Mouse (Mus musculus): ENCODE measurements around the gene Slamf8. TPM values are rescaled to one million over a fixed set of nuclear protein-coding genes. Genes with fewer than 3 reads are reported as not detected.

The Slamf8 gene
- polyA plus RNA-seq, 1 experiment from 2014 or later, result 0.27 TPM

DNA sequence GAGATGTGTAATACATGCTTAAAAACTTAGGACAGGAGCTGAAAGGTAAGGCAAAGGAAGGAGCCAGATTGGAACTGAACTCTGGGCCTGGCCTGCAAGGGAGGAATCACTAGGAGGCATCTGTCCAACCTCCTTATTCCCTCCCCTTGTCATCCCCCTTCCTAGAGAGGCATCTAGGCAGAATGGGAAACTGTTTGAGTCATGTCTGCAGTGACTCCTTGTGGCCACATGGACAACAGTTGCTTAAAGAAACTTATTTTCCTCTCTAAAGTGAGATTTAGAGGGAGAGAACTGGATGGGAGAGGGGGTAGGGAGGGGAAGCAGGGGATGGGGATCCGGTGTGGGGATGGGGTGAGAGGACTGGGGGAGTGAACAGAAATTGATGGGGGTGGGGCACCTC, 22.4 kb upstream of the Slamf8 start:
- Histone ChIP-seq H3K4me1 (replicated peaks; ENCODE audit: control insufficient read depth, insufficient read depth, low read length) (no peaks in the 10 kb centered on the region), H3K9me3 (ENCODE audit: control insufficient read depth) (no peaks in the 10 kb centered on the region), H3K4me3 (ENCODE audit: low read depth, low read length) (no peak overlapping the region), H3K36me3 (ENCODE audit: control insufficient read depth, insufficient read depth) (no peaks in the 10 kb centered on the region), H3K27me3 (replicated peaks; ENCODE audit: control insufficient read depth, insufficient read depth, low read length) (no peaks in the 10 kb centered on the region), H3K27ac (ENCODE audit: low read depth, low read length) (no peak overlapping the region), H3K9ac (ENCODE audit: low read depth, low read length) (no peak overlapping the region), H3K4me2 (replicated peaks; ENCODE audit: low read depth) (no peak overlapping the region)
- 56% methylated on average over 1 of the region's 1 CpGs for WGBS
- peak; percentile 78 for TF ChIP-seq CTCF (IDR thresholded peaks at IDR 0.05; ENCODE audit: low read depth)
- ATAC-seq, result no peak

- WGBS, result 80% methylated on average over 10 of the region's 10 CpGs
Measured at GRCm38 (mm10) chr1:172611304-172611703, 20.9 kb upstream of the Slamf8 start.

DNA sequence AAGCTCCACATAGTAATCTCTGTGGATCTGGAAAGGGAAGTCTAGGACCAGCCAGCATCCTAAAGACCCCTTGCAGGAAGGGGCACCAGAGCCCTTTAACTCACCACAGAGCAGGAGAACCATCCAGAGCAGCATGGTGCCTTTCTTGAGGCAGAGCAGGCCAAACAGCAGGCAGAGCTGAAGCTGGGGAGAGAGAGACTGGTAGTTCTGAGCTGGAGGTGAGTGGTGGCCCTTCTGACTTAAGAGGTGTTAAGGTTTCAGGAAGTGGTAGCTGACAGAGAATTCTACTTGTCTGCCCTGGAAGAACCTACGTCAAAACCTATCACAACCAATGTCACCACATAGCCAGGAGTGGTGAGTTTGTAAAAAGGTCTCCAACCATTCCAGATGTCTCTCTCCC, 12.0 kb upstream of the Slamf8 start, which contains the start of gene Fcrl6:
Gene Fcrl6, minus strand, starts transcription at position 226 of the 400 bp plus-strand sequence.
- no peak for ATAC-seq
- Histone ChIP-seq H3K27ac (ENCODE audit: low read depth, low read length) (no peak within 1 kb of the TSS), H3K27me3 (replicated peaks; ENCODE audit: control insufficient read depth, insufficient read depth, low read length) (no peaks in the 10 kb centered on the region), H3K4me2 (replicated peaks; ENCODE audit: low read depth) (no peak within 1 kb of the TSS), H3K9ac (ENCODE audit: low read depth, low read length) (no peak within 1 kb of the TSS), H3K36me3 (ENCODE audit: control insufficient read depth, insufficient read depth) (no peaks in the 10 kb centered on the region), H3K4me1 (replicated peaks; ENCODE audit: control insufficient read depth, insufficient read depth, low read length) (no peaks in the 10 kb centered on the region), H3K9me3 (ENCODE audit: control insufficient read depth) (no peaks in the 10 kb centered on the region), H3K4me3 (ENCODE audit: low read depth, low read length) (no peak within 1 kb of the TSS)
- no peak for TF ChIP-seq CTCF (IDR thresholded peaks at IDR 0.05; ENCODE audit: low read depth)
- WGBS, result 71% methylated on average over 1 of the region's 1 CpGs

More at GRCm38 (mm10) chr1:172611304-172611703, 20.9 kb upstream of the Slamf8 start:
- TF ChIP-seq CTCF (IDR thresholded peaks at IDR 0.05; ENCODE audit: low read depth), result no peak
- Histone ChIP-seq H3K9ac (ENCODE audit: low read depth, low read length) (no peak overlapping the region), H3K4me3 (ENCODE audit: low read depth, low read length) (no peak overlapping the region), H3K27me3 (replicated peaks; ENCODE audit: control insufficient read depth, insufficient read depth, low read length) (no peaks in the 10 kb centered on the region), H3K4me2 (replicated peaks; ENCODE audit: low read depth) (no peak overlapping the region), H3K4me1 (replicated peaks; ENCODE audit: control insufficient read depth, insufficient read depth, low read length) (no peaks in the 10 kb centered on the region), H3K36me3 (ENCODE audit: control insufficient read depth, insufficient read depth) (no peaks in the 10 kb centered on the region), H3K9me3 (ENCODE audit: control insufficient read depth) (no peaks in the 10 kb centered on the region), H3K27ac (ENCODE audit: low read depth, low read length) (no peak overlapping the region)
- ATAC-seq, result no peak

DNA sequence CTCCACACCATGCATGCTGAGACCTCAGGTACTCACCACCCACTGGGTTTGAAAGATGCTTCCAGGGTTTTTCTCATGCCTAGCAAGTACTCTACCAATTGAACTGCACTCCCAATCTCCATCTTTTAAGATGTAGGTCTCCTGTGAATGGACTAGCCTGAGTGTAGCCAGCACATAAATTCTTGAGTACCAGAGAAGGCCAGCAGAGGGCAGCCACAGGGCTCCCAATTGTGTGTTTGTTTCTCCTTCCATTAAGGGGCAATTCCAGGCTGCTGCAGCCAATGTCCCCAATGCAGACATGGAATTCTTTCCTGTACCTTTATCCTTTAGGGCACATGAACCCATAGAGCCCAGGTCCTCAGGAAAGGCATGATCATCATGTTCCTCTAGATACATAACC, 4.1 kb upstream of the Slamf8 start:
- no peak for ATAC-seq
- H3K9me3 ChIP-seq (ENCODE audit: control insufficient read depth), result no peaks in the 10 kb centered on the region
- H3K36me3 ChIP-seq (ENCODE audit: control insufficient read depth, insufficient read depth), result no peaks in the 10 kb centered on the region
- no peak overlapping the region for H3K4me3 ChIP-seq (ENCODE audit: low read depth, low read length)
- H3K4me2 ChIP-seq (replicated peaks; ENCODE audit: low read depth), result no peak overlapping the region
- H3K9ac ChIP-seq (ENCODE audit: low read depth, low read length), result no peak overlapping the region
- no peak overlapping the region for H3K27ac ChIP-seq (ENCODE audit: low read depth, low read length)
- H3K27me3 ChIP-seq (replicated peaks; ENCODE audit: control insufficient read depth, insufficient read depth, low read length), result no peaks in the 10 kb centered on the region
- no peaks in the 10 kb centered on the region for H3K4me1 ChIP-seq (replicated peaks; ENCODE audit: control insufficient read depth, insufficient read depth, low read length)
- TF ChIP-seq CTCF (IDR thresholded peaks at IDR 0.05; ENCODE audit: low read depth), result peak; percentile 77

- WGBS, result 81% methylated on average over 2 of the region's 2 CpGs
- Histone ChIP-seq H3K4me3 (ENCODE audit: low read depth, low read length) (no peak overlapping the region), H3K4me2 (replicated peaks; ENCODE audit: low read depth) (no peak overlapping the region), H3K27me3 (replicated peaks; ENCODE audit: control insufficient read depth, insufficient read depth, low read length) (no peaks in the 10 kb centered on the region), H3K27ac (ENCODE audit: low read depth, low read length) (no peak overlapping the region), H3K9ac (ENCODE audit: low read depth, low read length) (no peak overlapping the region), H3K9me3 (ENCODE audit: control insufficient read depth) (no peaks in the 10 kb centered on the region), H3K36me3 (ENCODE audit: control insufficient read depth, insufficient read depth) (no peaks in the 10 kb centered on the region), H3K4me1 (replicated peaks; ENCODE audit: control insufficient read depth, insufficient read depth, low read length) (no peaks in the 10 kb centered on the region)
- ATAC-seq, result no peak
- TF ChIP-seq CTCF (IDR thresholded peaks at IDR 0.05; ENCODE audit: low read depth), result no peak
Measured at GRCm38 (mm10) chr1:172593956-172594355, 3.6 kb upstream of the Slamf8 start.

GRCm38 (mm10) chr1:172593321-172593720, 3.0 kb upstream of the Slamf8 start:
- ATAC-seq, result no peak
- H3K4me2 ChIP-seq (replicated peaks; ENCODE audit: low read depth), result no peak overlapping the region
- H3K4me1 ChIP-seq (replicated peaks; ENCODE audit: control insufficient read depth, insufficient read depth, low read length), result no peaks in the 10 kb centered on the region
- H3K27me3 ChIP-seq (replicated peaks; ENCODE audit: control insufficient read depth, insufficient read depth, low read length), result no peaks in the 10 kb centered on the region
- H3K9ac ChIP-seq (ENCODE audit: low read depth, low read length), result no peak overlapping the region
- no peak for TF ChIP-seq CTCF (IDR thresholded peaks at IDR 0.05; ENCODE audit: low read depth)
- 74% methylated on average over 3 of the region's 3 CpGs for WGBS
- H3K9me3 ChIP-seq (ENCODE audit: control insufficient read depth), result no peaks in the 10 kb centered on the region
- H3K36me3 ChIP-seq (ENCODE audit: control insufficient read depth, insufficient read depth), result no peaks in the 10 kb centered on the region
- no peak overlapping the region for H3K27ac ChIP-seq (ENCODE audit: low read depth, low read length)
- H3K4me3 ChIP-seq (ENCODE audit: low read depth, low read length), result no peak overlapping the region

Measured in intestine, postnatal 0 days (tissue).